Mouse (Mus musculus) MEL (cell line): Measurements from ENCODE around the gene Trip11.

Source experiments
- CHD1 ChIP-seq: IDR thresholded peaks from 2 replicates; pipeline ENCODE4 v1.6.1; 2012; ENCODE audit warnings: low read depth, mild to moderate bottlenecking, inconsistent platforms, low read length, improper control_type of control experiment
- CHD2 ChIP-seq: IDR thresholded peaks from 2 replicates; pipeline ENCODE4 v1.6.1; 2011; ENCODE audit warnings: low read length, improper control_type of control experiment
- CTCF ChIP-seq, 3 experiments: IDR thresholded peaks in 2 of 3; conservative IDR thresholded peaks in 1 of 3; 2 replicates each; pipeline ENCODE4 v1.5.1; 2011 to 2012; ENCODE audit warnings: low read length in 3 of 3, low read depth in 2 of 3, mild to moderate bottlenecking in 2 of 3, improper control_type of control experiment in 1 of 3, inconsistent platforms in 1 of 3, mixed read lengths in 1 of 3, moderate library complexity in 1 of 3; ENCODE audit not compliant: control insufficient read depth in 1 of 3, insufficient read depth in 1 of 3, poor library complexity in 1 of 3, severe bottlenecking in 1 of 3
- E2F4 ChIP-seq: IDR thresholded peaks from 2 replicates; pipeline ENCODE4 v1.6.1; 2011; ENCODE audit warnings: low read depth, low read length, improper control_type of control experiment, borderline replicate concordance
- JUND ChIP-seq: IDR thresholded peaks from 2 replicates; pipeline ENCODE4 v1.6.1; 2011; ENCODE audit warnings: low read depth, mild to moderate bottlenecking, improper control_type of control experiment, low read length
- MYB ChIP-seq: IDR thresholded peaks from 2 replicates; pipeline ENCODE4 v1.6.1; 2011; ENCODE audit warnings: mild to moderate bottlenecking, low read depth, low read length, improper control_type of control experiment
- POLR2A ChIP-seq, 2 experiments: IDR thresholded peaks; 2 replicates each; pipeline ENCODE4 v1.6.1; 2011 to 2012; ENCODE audit warnings: low read length in 2 of 2, mild to moderate bottlenecking in 2 of 2, control low read depth in 1 of 2, improper control_type of control experiment in 1 of 2, low read depth in 1 of 2, moderate library complexity in 1 of 2; ENCODE audit not compliant: control insufficient read depth in 1 of 2, insufficient read depth in 1 of 2, poor library complexity in 1 of 2
- RCOR1 ChIP-seq: IDR thresholded peaks from 2 replicates; pipeline ENCODE4 v1.6.1; 2012; ENCODE audit warnings: low read depth, mild to moderate bottlenecking, inconsistent platforms, low read length, improper control_type of control experiment
- TAL1 ChIP-seq: IDR thresholded peaks from 2 replicates; pipeline ENCODE4 v1.6.1; 2012; ENCODE audit warnings: mild to moderate bottlenecking, inconsistent platforms, low read length, moderate library complexity, mixed read lengths
- TBP ChIP-seq: IDR thresholded peaks from 2 replicates; pipeline ENCODE4 v1.8.0; 2011; ENCODE audit warnings: low read depth, low read length, improper control_type of control experiment
- TCF12 ChIP-seq: IDR thresholded peaks from 2 replicates; pipeline ENCODE4 v1.6.1; 2014; ENCODE audit warnings: low read depth, mild to moderate bottlenecking, inconsistent platforms, low read length, improper control_type of control experiment, moderate library complexity
- UBTF ChIP-seq: IDR thresholded peaks from 2 replicates; pipeline ENCODE4 v1.6.1; 2012; ENCODE audit warnings: low read depth, mild to moderate bottlenecking, inconsistent platforms, low read length, improper control_type of control experiment, moderate library complexity, borderline replicate concordance; ENCODE audit not compliant: insufficient read depth
- ZNF384 ChIP-seq: IDR thresholded peaks from 2 replicates; pipeline ENCODE4 v1.6.1; 2012; ENCODE audit warnings: low read depth, mild to moderate bottlenecking, inconsistent platforms, low read length, improper control_type of control experiment

DNA sequence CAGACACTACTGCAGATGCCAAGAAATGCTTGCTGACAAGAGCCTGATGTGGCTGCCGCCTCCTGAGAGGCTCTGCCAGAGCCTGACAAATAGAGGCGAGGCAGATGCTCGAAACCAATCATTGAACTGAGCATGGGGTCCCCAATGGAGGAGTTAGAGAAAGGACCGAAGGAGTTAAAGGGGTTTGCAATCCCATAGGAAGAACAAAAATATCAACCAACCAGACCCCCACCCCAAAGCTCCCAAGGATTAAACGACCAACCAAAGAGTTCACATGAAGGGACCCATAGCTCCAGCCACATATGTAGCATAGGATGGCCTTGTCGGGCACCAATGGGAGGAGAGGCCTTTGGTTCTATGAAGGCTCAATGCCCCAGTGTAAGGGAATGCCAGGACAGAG is 2.7 kb downstream of the Trip11 start:
- TF ChIP-seq UBTF = no peak
- no peak for TF ChIP-seq TAL1
- TF ChIP-seq JUND = no peak
- no peak for TF ChIP-seq CHD2
- TF ChIP-seq E2F4 = no peak
- no peak for TF ChIP-seq ZNF384
- TF ChIP-seq POLR2A (IDR thresholded peaks at IDR 0.05; ENCODE audit: control insufficient read depth in 1 of 2, insufficient read depth in 1 of 2, low read depth in 1 of 2, low read length in 2 of 2, poor library complexity in 1 of 2) = no peak
- TF ChIP-seq RCOR1 = no peak
- TF ChIP-seq CHD1 = no peak
- no peak for TF ChIP-seq CTCF (IDR thresholded peaks at IDR 0.05 in 2 of 3, conservative IDR thresholded peaks at IDR 0.05 in 1 of 3; ENCODE audit: control insufficient read depth in 1 of 3, insufficient read depth in 1 of 3, low read depth in 2 of 3, low read length in 3 of 3, poor library complexity in 1 of 3, severe bottlenecking in 1 of 3)
- TF ChIP-seq TCF12 = no peak
- no peak for TF ChIP-seq TBP
- TF ChIP-seq MYB = no peak
